Mouse (Mus musculus): Measurements from ENCODE around the gene Sox1. TPM values are rescaled to one million over a fixed set of nuclear protein-coding genes. Genes with fewer than 3 reads are reported as not detected.

Gene Sox1
- polyA plus RNA-seq, 1 experiment = not detected

DNA sequence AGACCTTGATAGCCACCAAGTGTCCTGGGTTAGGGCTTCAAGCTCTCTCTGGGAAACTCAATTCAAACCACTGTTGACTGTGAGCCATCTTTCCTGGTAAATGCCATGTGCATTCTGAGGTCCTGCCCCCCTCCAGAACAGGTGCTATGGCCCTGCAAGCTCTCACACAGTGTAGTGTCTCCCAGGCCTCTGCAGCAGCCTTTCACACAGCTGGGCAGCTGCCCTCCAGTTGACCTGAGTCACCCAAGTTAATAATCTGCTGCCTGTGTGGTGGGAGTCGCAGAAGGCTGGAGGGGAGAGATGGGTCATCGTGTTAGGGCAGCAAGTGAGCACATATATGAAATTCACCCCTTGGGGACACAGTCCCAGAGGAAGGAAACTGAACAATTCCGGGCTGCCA is 14.9 kb downstream of the Sox1 start:
- no peak for DNase-seq (ENCODE audit: low read depth, low spot score)
- 52% methylated on average over 3 of the region's 3 CpGs for WGBS

DNA sequence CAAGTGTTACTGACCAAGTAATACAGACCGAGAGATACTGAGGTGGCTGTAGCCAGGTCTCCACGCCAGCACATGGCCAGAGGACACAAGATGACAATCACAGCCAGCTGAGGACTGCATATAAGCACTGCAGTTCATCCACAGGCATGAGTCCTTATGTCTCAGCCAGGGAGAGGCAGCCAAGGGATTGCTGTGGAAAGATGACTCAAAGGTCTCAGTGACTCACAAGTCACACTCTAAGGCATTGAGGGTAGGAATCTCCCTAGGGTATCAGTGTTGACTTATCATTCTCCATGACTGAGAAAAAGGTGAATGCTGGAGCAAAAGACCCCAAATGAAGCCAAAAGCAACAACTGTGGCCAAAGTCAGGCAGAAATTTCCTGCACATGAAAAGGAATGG is 22.0 kb downstream of the Sox1 start:
- 64% methylated on average over 2 of the region's 2 CpGs for WGBS

DNA sequence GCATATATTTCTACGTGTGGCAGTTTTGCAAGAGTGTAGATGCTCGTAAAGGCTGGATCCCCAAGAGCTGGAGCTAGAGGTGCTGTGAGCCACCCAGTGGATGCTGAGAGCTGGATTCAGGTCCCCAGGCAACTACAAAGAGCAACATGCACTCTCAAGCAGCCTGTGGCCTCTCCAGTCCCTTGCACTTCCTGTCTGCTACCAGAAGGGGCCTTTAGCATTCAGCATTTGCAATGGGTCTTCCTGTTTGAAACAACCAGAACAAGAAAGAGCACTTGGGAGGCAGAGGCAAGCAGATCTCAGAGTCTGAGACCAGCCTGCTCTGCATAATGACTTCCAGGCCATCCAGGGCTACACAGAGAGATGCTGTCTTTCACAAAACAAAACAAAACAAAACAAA is 25.4 kb downstream of the Sox1 start:
- WGBS = 68% methylated on average over 2 of the region's 2 CpGs
- no peak for DNase-seq (ENCODE audit: low read depth, low spot score)

More for the DNA sequence above, 22.0 kb downstream of the Sox1 start:
- no peak for DNase-seq (ENCODE audit: low read depth, low spot score)

DNA sequence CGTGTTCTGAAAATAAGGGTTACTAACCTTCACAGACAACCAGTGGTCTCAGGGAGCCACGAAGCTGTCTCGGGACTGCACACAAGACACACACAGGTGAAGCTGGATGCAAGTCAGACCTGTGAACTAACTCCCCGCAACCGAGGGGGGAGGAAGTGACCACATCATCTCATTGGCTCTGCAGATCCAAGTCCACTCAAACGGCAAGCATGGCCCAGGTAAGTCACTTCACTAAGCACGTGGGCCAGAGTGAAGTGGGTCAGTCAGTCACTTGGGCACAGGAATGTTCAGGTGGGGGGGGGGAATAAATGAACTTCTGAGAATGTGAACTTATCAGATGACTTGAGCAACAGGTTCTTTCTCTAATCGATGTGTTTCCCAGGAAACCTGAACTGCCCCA is 30.8 kb downstream of the Sox1 start:
- no peak for DNase-seq (ENCODE audit: low read depth, low spot score)
- WGBS = 73% methylated on average over 8 of the region's 8 CpGs

DNA sequence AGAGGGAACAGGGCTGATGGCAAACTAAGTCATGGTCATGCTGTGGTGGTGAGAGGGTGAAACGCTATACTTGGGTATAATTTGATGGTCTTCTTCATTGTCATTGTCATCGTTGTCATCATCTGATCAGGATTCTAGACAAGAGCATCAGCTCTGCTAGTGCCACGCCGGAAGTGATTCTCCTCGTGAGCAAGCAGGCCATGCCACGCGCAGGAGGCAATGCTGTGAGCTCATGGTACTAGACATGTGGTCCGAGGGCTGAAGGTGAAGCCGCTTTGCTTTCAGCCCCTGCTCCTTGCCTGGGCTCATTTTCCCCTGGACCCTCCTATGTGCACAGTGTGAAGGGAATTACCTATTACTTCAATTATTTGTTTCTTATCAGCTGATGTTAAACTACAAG is 32.3 kb downstream of the Sox1 start:
- WGBS = 64% methylated on average over 9 of the region's 9 CpGs
- DNase-seq (ENCODE audit: low read depth, low spot score) = no peak

DNA sequence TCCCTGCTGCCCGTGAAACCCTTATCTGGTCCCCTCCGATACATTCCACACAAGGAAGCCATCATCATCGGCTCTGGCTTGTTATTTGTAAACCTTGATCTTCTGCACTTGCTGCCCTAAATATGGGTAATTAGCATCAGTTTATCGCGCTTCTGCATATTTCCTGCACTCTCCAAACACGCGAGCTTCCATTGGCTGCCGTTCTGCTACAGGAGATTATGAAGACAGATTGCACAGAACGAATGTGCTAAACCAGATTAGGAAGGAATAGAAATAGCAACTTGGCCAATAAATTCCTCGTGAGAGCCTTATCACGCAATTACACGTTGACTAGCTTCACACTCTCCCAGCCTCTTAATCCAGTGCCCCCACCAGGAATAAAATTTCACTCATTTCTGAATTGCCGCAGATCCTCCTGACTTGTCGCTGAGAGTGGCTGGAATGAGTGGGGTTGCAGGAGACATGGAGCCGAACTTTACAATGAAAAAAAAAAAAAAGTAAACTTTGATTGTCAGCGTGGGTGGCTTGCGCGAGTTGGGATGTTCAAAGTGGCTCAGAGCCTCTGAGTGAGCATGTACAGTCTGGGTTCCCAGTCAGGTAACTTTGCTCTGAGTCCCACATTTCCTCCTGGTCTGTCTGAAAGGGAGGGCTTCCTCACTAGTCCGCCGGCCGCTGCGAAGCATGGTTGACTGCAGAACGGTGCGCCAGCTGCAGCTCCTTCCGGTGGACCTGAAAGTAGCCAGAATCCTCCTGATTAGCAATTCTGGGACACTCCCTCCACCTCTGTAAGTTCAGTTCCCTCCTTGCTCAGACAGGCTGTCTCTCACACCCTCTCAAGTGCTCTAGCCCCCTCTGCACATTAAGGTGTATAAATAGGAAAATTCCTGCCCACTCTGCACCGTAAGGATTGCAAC is 33.0 kb downstream of the Sox1 start:
- 17% methylated on average over 26 of the region's 26 CpGs for WGBS
- DNase-seq (ENCODE audit: low read depth, low spot score) = no peak

DNA sequence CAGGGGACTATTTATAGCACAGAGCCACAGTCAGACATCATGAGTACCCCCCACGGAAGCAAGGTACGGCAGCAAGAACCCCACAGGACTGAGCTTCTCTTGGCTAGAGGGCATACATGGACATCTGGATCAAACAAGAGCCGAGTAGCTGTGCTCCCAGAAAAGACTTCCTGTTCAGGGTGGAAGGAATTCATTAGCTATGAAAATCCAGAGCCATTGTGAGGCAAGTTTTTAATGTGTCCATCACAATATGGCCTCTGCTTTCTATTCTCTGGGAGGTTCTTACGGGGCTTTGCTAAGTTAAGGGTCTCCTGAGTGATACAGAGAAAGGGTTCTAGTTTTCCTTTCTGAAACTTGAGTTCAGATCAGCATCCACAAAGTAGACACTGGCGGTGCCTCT is 33.8 kb downstream of the Sox1 start:
- WGBS = 35% methylated on average over 5 of the region's 5 CpGs
- DNase-seq (ENCODE audit: low read depth, low spot score) = no peak

DNA sequence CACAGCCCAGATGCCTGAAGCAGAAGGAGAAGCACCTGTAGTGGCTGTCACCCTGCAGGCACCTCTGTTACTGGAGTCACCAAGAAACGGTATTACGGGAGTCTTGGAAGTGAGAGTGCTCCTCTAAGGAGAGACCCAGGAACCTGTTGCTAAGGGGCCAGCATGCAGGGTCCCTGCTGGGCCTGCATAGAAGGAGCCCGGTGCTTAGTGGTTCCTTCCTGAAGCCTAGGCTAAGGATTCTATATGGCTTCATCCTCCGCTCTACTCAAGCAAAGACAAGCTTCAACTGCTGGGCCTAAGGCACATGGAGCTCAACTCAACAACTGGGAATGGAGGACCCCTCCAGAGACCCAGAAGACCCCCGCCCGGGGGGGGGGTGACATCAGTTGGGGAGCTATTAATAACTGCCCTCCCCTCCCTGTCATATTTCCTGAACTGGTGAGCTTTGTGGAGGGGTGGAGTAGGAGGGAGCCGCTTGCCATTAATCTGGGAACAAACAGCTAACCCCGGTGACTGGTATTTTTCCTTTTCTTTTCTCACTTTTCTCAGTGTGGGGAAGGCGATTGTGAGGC is 34.6 kb downstream of the Sox1 start:
- no peak for DNase-seq (ENCODE audit: low read depth, low spot score)
- 16% methylated on average over 9 of the region's 9 CpGs for WGBS

DNA sequence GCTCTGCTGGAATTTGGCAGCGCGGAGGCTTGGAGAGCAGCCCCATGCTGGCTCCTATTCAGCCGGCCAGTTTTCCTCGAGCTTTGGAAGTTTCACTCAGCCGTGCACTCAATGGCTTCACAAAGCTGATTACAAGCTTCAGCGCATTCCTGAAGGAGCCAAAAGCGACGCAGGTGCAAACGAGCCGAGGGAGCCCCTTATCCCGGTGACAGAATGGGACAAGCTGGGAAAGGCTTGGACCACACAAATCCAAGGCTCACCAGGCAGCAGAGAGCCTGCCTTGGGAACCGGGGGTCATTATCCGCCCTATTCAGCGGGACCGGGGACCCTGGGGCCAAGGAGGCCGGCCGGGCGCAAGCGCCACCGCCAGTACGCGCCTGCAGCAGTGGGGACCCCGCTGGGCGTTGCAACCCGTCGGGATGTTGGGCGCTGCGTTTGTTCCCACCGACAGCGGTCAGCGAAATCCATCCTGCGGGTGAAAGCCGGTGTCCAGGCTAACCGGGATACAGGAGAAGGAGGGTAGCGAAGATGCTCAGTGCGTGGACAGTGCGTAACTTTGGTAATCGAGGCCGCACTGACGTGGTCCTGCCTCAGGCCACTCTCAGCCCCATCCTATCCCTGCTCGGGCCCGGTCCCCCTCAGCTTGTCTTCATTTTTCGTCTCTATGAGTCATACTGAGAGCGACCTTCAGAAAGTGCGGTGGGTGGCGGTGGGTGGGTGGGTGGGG is 35.2 kb downstream of the Sox1 start:
- DNase-seq (ENCODE audit: low read depth, low spot score) = no peak
- 4% methylated on average over 46 of the region's 46 CpGs for WGBS

DNA sequence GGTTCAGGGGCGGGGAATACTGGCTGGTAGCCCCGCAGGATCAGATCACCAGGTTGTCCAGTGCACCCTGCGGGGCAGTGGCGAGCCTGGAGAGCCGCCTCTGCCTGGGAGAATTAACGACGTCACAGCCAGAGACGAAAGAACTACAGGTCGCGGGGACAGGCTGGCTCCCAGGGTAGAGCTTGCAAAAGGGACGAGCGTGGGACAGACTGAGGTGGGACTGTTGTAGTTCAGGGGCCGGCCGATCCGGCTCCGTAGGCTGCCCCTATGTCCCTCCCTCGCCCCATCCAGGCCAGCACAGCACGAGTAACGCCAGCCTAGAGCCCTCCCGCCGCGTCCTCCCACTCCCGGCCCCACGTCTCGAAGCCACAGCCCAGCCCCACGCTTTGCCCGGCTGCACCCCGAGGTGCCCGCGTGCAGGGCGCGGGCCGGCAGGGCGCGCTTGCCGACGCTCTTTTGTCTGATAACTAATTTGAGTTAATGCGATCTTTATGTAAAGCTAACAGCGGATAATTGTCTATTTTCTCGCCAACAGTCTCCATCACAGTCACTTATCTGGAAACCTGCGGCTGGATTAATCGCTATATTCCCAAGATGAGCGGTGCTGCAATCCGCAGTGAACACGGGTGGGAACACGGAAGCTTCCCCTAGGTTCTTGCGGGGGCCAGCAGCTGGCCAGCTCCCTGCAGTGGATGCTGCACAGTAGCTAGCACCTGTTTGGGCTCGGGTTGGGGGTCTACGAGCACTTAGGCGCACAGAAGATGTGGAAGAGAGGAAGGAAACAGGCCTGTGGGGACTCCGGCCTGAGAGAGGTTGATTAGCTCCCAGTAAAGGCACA is 36.0 kb downstream of the Sox1 start:
- no peak for DNase-seq (ENCODE audit: low read depth, low spot score)
- 3% methylated on average over 51 of the region's 51 CpGs for WGBS

DNA sequence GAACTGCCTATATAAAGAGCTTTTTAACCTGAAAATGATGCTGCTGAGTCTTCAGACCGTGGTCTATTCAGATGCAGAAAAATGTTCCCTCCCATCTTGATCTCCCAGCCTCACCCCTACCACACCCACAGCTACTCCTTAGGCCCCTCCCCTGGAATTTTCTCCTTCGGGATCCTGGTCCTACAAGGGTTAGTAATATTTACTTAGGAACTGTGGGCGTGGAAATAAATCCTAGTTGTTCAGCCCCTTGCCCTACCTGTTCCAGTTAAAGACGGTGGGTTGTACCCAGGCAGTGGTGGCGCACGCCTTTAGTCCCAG is 36.6 kb downstream of the Sox1 start:
- WGBS = 36% methylated on average over 6 of the region's 6 CpGs

DNA sequence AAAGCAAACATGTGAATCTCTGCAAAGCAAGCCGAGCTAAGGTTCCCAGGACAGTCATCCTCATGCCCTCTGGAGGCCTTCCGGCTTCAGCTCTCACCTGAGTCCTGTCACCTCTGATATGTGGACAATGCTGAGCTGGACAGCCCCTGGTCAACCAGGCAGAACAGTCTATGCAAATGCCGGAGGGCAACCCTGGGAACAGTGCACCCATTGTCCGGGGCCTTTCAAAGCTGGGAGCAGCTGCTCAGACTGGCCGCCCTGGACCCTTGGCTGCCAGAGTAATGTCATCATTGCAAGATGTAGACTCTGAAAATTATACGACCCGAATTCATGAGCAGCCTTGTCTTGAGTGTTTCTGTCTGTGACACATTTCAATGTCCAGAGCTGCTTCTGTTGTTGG is 37.5 kb downstream of the Sox1 start:
- 41% methylated on average over 7 of the region's 7 CpGs for WGBS
- DNase-seq (ENCODE audit: low read depth, low spot score) = no peak

More for the DNA sequence above, 36.6 kb downstream of the Sox1 start:
- no peak for DNase-seq (ENCODE audit: low read depth, low spot score)

DNA sequence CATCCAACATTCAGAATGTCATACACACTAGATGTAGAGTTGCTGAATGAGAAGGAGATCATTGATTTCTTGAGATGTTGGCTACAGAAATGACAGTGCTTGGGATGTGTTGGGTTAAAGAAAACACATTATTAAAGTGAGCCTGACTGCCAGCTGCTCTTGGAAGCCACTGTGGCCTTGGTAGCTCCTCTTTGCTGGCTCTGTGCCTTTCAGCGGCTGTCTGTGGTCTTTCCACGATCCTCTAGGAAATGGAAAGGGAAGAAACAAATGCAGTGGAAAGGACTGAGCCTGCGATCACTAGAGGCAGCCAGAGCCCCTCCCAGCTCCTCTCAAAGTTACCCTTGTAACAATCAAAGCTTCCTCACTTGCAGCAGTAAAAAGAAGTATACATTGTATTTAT is 39.7 kb downstream of the Sox1 start:
- WGBS = 39% methylated on average over 3 of the region's 3 CpGs
- DNase-seq (ENCODE audit: low read depth, low spot score) = no peak

DNA sequence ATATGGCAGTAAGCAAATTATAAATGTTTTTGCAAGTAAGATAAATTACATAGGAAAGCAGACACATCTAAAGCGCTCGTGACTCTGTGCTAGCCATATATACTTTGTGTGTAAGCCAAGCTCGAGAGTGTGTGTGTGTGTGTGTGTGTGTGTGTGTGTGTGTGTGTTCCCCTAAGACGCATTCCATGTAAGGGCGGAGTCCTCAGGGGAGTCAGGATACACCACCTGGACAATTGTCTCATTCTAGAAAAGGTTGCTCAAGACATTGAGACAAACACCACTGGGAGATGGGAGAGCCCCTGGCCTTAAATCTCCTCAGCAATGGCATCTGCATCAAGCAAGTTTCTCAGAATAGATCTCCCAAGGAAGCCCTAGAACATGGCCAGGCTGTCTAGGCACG is 42.9 kb downstream of the Sox1 start:
- no peak for DNase-seq (ENCODE audit: low read depth, low spot score)
- WGBS = 54% methylated on average over 6 of the region's 6 CpGs

DNA sequence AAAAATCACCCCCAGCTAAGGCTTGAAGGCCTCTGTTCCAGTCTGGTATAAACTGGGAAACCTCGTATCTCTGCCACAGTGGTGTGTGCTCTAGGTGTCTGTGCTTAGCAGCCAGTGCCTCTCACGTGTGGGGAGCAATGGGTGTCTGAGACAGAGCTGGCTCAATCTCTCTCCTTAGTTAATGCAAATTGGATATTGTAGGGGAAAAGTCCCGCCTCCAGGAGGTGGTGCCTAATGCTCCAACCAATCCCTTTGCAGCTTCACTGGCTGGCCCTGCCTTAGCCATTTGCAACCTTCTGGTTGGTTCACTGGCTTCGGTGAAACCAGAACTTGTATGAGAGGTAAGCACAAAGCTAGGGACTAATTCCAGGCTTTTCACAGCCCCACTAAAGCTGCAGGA is 43.9 kb downstream of the Sox1 start:
- WGBS = 28% methylated on average over 4 of the region's 4 CpGs
- DNase-seq (ENCODE audit: low read depth, low spot score) = no peak

DNA sequence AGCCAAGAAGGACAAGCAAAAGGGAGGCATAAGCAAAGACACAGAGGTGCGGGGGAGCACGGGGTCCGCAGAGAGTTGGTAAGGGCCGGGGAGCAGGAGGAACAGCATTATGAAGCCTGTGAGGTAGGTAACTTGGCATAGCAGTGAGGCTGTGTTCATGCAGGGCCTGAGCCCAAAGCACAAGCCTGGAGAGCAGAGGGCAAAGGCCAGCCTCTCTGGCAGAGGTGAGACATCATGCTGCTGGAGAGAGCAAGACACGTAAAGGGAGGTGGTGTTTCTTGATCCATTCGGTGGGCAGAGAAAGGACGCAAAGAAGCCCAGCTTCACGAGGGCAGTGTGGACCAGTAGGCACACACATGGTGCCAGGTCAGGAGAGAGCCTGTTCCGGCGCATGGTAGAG is 44.8 kb downstream of the Sox1 start:
- DNase-seq (ENCODE audit: low read depth, low spot score) = no peak
- 90% methylated on average over 10 of the region's 10 CpGs for WGBS

DNA sequence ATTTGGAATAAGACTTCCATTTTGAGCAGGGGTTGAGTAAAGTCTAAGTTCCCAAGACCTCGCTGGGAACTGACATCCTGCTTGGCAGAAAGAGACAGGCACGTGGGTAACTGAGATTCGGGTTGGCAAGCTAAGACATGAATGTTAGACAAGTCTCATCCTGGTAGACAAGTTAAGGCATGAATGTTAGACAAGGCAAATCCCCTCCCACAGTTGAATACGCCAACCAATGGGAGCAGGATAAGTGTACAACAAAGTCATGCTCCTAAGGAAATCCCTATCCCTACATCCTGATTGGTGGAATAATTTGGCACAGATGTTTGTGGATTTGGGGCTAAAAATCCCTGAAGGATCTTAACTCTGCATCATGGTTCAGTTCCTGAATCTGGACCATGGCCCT is 45.9 kb downstream of the Sox1 start:
- WGBS = 86% methylated on average over 4 of the region's 4 CpGs
- DNase-seq (ENCODE audit: low read depth, low spot score) = no peak

DNA sequence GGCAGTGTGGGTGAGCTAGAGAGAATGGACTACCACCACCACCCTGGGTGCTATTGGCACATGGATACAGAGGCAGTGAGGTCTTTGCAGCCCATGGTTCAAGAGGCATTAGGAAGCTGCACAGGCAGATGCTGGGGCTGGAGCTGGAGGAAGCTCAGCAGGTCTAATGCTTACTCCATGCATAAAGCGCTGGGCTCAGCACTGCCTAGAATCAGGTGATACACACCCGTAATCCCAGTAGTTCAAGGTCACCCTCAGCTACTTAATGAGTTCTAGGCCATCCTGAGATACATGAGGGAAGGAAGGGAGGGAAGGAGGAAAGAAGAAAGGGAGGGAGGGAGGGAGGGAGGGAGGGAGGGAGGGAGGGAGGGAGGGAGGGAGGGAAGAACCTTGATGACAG is 50.2 kb downstream of the Sox1 start:
- DNase-seq (ENCODE audit: low read depth, low spot score) = no peak
- 35% methylated on average over 2 of the region's 2 CpGs for WGBS

DNA sequence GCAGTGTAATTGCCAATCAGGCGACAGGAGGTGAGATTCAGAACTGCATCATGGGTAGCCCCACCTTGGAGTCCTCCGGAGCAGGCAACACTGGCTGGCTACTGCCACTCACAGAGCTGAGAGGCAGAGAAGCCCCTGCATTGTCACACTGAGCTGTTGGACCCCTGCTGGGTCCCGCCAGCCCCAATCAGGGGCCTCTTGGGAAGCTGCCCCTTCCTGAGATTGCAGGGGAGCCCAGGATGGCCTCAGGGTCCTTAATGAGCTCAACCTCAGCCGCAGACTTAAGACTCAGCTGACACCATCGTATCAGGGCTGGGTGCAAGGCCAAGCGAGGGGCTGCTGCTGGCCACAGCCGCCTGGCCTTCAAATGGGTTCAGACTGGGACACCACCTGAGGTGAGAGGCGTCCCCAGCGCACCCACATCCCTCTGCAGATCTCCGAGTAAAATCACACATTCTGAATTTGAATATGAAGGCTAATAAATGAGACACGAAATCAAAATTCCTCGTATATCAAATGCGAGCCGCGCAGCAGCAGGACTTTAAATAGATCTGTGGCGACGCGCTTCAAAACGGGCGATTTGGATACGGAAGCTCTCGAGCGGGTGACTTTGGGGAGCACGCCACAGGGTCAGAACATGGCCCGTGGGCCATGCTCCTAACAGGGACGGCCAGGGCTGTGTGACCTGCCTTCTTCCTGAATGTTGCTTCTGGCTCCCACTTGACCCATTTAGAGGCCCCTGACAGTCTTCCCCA is 51.0 kb downstream of the Sox1 start:
- 3% methylated on average over 26 of the region's 26 CpGs for WGBS
- DNase-seq (ENCODE audit: low read depth, low spot score) = no peak
